Mouse (Mus musculus) skeletal muscle tissue, adult 2 months (tissue): ENCODE results near the gene Cbx2.

Source experiments
- DNase-seq: peaks from one replicate; pipeline ENCODE4 v3.0.0-alpha.2; 2012; ENCODE audit warnings: low read depth, low spot score

Gene Cbx2

GRCm38 (mm10) chr11:119017506-119017905 lies 5.3 kb upstream of the Cbx2 start:
- no peak for DNase-seq

GRCm38 (mm10) chr11:119021180-119021579 lies 1.6 kb upstream of the Cbx2 start:
- DNase-seq: no peak

GRCm38 (mm10) chr11:119022068-119022894 lies 481 bp upstream of the Cbx2 start:
- DNase-seq: no peak

GRCm38 (mm10) chr11:119023616-119023980 lies 836 bp downstream of the Cbx2 start:
- no peak for DNase-seq

GRCm38 (mm10) chr11:119024260-119024659 lies 1.5 kb downstream of the Cbx2 start:
- DNase-seq: no peak

- DNase-seq: peak; percentile 56
Measured at GRCm38 (mm10) chr11:119026203-119026602, 3.4 kb downstream of the Cbx2 start.

GRCm38 (mm10) chr11:119033874-119034558 lies 11.3 kb downstream of the Cbx2 start:
- no peak for DNase-seq

GRCm38 (mm10) chr11:119034635-119035034 lies 11.9 kb downstream of the Cbx2 start:
- no peak for DNase-seq

GRCm38 (mm10) chr11:119035094-119035685 lies 12.4 kb downstream of the Cbx2 start:
- DNase-seq: no peak

- DNase-seq: no peak
Measured at GRCm38 (mm10) chr11:119035686-119036165, 13.0 kb downstream of the Cbx2 start.

GRCm38 (mm10) chr11:119036447-119036846 lies 13.7 kb downstream of the Cbx2 start:
- no peak for DNase-seq

- no peak for DNase-seq
Measured at GRCm38 (mm10) chr11:119036934-119037779, 14.4 kb downstream of the Cbx2 start.

- DNase-seq: no peak
Measured at GRCm38 (mm10) chr11:119037780-119038401, 15.1 kb downstream of the Cbx2 start.

- DNase-seq: no peak
Measured at GRCm38 (mm10) chr11:119038744-119039484, 16.2 kb downstream of the Cbx2 start.

GRCm38 (mm10) chr11:119039732-119040512 lies 17.2 kb downstream of the Cbx2 start:
- DNase-seq: no peak

GRCm38 (mm10) chr11:119040600-119041324 lies 18.0 kb downstream of the Cbx2 start, which contains the start of gene Cbx8:
Cbx8 (minus strand) TSS chr11:119040969.
- peak; percentile 100 for DNase-seq

- no peak for DNase-seq
Measured at GRCm38 (mm10) chr11:119041325-119041716, 18.6 kb downstream of the Cbx2 start.

GRCm38 (mm10) chr11:119041750-119042465 lies 19.1 kb downstream of the Cbx2 start:
- DNase-seq: no peak
